Mouse (Mus musculus) layer of hippocampus, postnatal 14 days (tissue): Measurements from ENCODE around the gene Cemip. TPM values are rescaled to one million over a fixed set of nuclear protein-coding genes. Genes with fewer than 3 reads are reported as not detected.
A peak's percentile ranks its signal among the peaks of the same experiment; 100 is the strongest.
"Not testable (repeated sequence)": the region's sequence is repeated elsewhere in the genome, so short reads cannot be mapped to it uniquely, and the experiment has no call there.

Source experiments
- DNase-seq, 2 experiments: peaks; one replicate each; pipeline ENCODE4 v3.0.0; 2021 to 2022; ENCODE audit warnings: low spot score in 2 of 2, mixed read lengths in 1 of 2
- long read RNA-seq, 2 experiments: library from polyadenylated mRNA; stranded (forward); transcript quantifications; one replicate each; pipeline ENCODE4 v2.0.0; 2021
- total RNA-seq, 2 experiments: library from RNA; stranded (reverse); gene quantifications; 2 replicates each; pipeline ENCODE4 v1.2.3; 2021

The Cemip gene
- 10 to 100 TPM; 21.2 to 22.9 TPM for total RNA-seq
- long read RNA-seq, experiment 1, partial matches to known transcripts: 1 of 7 reads
- long read RNA-seq, experiment 1, other reads (novel, unspliced or antisense): 6 of 7 reads
- long read RNA-seq, experiment 2, partial matches to known transcripts: 0 of 6 reads
- long read RNA-seq, experiment 2, other reads (novel, unspliced or antisense): 6 of 6 reads

GRCm38 (mm10) chr7:84086039-84086829 is at the start of gene Cemip:
TSS of gene Cemip (minus strand) at chr7:84086502.
- peak; percentile 83 to 86 for DNase-seq

- DNase-seq: no peak
These were observed 46.4 kb upstream of the Cemip start for GRCm38 (mm10) chr7:84132704-84133103.

GRCm38 (mm10) chr7:84131736-84132135 is 45.4 kb upstream of the Cemip start:
- no peak for DNase-seq

GRCm38 (mm10) chr7:84128661-84129060 is 42.4 kb upstream of the Cemip start:
- no peak for DNase-seq

- DNase-seq: no peak
These were observed 39.4 kb upstream of the Cemip start for GRCm38 (mm10) chr7:84125730-84126129.

- not testable (repeated sequence) for DNase-seq
These were observed 37.3 kb upstream of the Cemip start for GRCm38 (mm10) chr7:84123651-84124050.

GRCm38 (mm10) chr7:84121778-84122177 is 35.5 kb upstream of the Cemip start:
- DNase-seq: no peak

- no peak for DNase-seq
These were observed 33.9 kb upstream of the Cemip start for GRCm38 (mm10) chr7:84120142-84120760.

- no peak for DNase-seq
These were observed 33.2 kb upstream of the Cemip start for GRCm38 (mm10) chr7:84119216-84120105.

- no peak for DNase-seq
These were observed 31.3 kb upstream of the Cemip start for GRCm38 (mm10) chr7:84117543-84118122.

- no peak for DNase-seq
These were observed 30.6 kb upstream of the Cemip start for GRCm38 (mm10) chr7:84116621-84117542.

- no peak for DNase-seq
These were observed 29.1 kb upstream of the Cemip start for GRCm38 (mm10) chr7:84115385-84115784.

- no peak for DNase-seq
These were observed 28.5 kb upstream of the Cemip start for GRCm38 (mm10) chr7:84114775-84115174.

GRCm38 (mm10) chr7:84113035-84113390 is 26.7 kb upstream of the Cemip start:
- no peak for DNase-seq

GRCm38 (mm10) chr7:84112351-84113034 is 26.2 kb upstream of the Cemip start:
- DNase-seq: no peak

- DNase-seq: no peak
These were observed 25.5 kb upstream of the Cemip start for GRCm38 (mm10) chr7:84111716-84112350.

- no peak for DNase-seq
These were observed 20.6 kb upstream of the Cemip start for GRCm38 (mm10) chr7:84106942-84107341.

GRCm38 (mm10) chr7:84102589-84102988 is 16.3 kb upstream of the Cemip start:
- no peak for DNase-seq

GRCm38 (mm10) chr7:84100672-84101071 is 14.4 kb upstream of the Cemip start:
- no peak for DNase-seq
